Mouse (Mus musculus) heart, adult 2 months (tissue): Measurements from ENCODE around the gene Itgb3bp. TPM values are rescaled to one million over a fixed set of nuclear protein-coding genes. Genes with fewer than 3 reads are reported as not detected.
A peak's percentile ranks its signal among the peaks of the same experiment; 100 is the strongest.

Experiments
- DNase-seq, 2 experiments: peaks; one replicate each; pipeline ENCODE4 v3.0.0; 2021
- H3K27ac ChIP-seq: fragments of 200-600 bp; 2 replicates; pipeline ENCODE4 v1.8.1; 2022
- H3K27me3 ChIP-seq: fragments of 200-500 bp; 2 replicates; pipeline ENCODE4 v1.6.1; 2012; ENCODE audit warnings: mild to moderate bottlenecking, low read length, inconsistent platforms, mixed read lengths; ENCODE audit not compliant: control insufficient read depth, insufficient read depth
- H3K36me3 ChIP-seq: fragments of 200-500 bp; 2 replicates; pipeline ENCODE4 v1.6.1; 2012; ENCODE audit warnings: low read length, inconsistent platforms; ENCODE audit not compliant: control insufficient read depth, insufficient read depth
- H3K4me1 ChIP-seq: fragments of 200-500 bp; 2 replicates; pipeline ENCODE4 v1.6.1; 2011; ENCODE audit warnings: low read length; ENCODE audit not compliant: control insufficient read depth, insufficient read depth
- H3K4me3 ChIP-seq: fragments of 200-600 bp; 2 replicates; pipeline ENCODE4 v1.8.1; 2022
- H3K79me2 ChIP-seq: fragments of 200-500 bp; replicated peaks from 2 replicates; pipeline ENCODE4 v1.6.1; 2012; ENCODE audit warnings: mild to moderate bottlenecking, inconsistent platforms, low read length, moderate library complexity, mixed read lengths; ENCODE audit not compliant: control insufficient read depth, insufficient read depth
- H3K9ac ChIP-seq: fragments of 200-500 bp; 2 replicates; pipeline ENCODE4 v1.6.1; 2012; ENCODE audit warnings: low read depth, mild to moderate bottlenecking, control low read depth, inconsistent platforms, low read length, mixed read lengths
- CTCF ChIP-seq: fragments of 200-600 bp; IDR thresholded peaks from 2 replicates; pipeline ENCODE4 v1.8.1; 2022; ENCODE audit warnings: antibody characterized with exemption, mild to moderate bottlenecking, moderate library complexity
- EP300 ChIP-seq: fragments of 200-500 bp; IDR thresholded peaks from 2 replicates; pipeline ENCODE4 v1.6.1; 2011; ENCODE audit warnings: low read depth, low read length, control low read depth; ENCODE audit not compliant: insufficient read depth
- POLR2A ChIP-seq: fragments of 200-500 bp; IDR thresholded peaks from 2 replicates; pipeline ENCODE4 v1.6.1; 2011; ENCODE audit warnings: mild to moderate bottlenecking, low read depth, low read length, control low read depth; ENCODE audit not compliant: insufficient read depth
- WGBS: fragments of 180-500 bp; shearing (Covaris S2); methylation state at CpG from one replicate; pipeline ENCODE4 v1.1.7; 2018; 5-methylcytosine and 5-hydroxymethylcytosine counted together
- intact Hi-C: fragments of 180-260 bp; cut with DNase I; formaldehyde crosslinking; loops from one replicate; pipeline ENCODE4 v1.15.1; 2025
- polyA plus RNA-seq: library from polyadenylated mRNA; depleted of rRNA; stranded (reverse); fragments of >200 nt; gene quantifications from 2 replicates; pipeline ENCODE4 v1.2.3, GENCODE M21; 2012
- total RNA-seq, 2 experiments: library from RNA; stranded (reverse); gene quantifications; 2 replicates each; pipeline ENCODE4 v1.2.3; 2021

Gene Itgb3bp
- total and polyA plus RNA-seq, 3 experiments, result 0.86 to 5.0 (median 4.9) TPM

DNA sequence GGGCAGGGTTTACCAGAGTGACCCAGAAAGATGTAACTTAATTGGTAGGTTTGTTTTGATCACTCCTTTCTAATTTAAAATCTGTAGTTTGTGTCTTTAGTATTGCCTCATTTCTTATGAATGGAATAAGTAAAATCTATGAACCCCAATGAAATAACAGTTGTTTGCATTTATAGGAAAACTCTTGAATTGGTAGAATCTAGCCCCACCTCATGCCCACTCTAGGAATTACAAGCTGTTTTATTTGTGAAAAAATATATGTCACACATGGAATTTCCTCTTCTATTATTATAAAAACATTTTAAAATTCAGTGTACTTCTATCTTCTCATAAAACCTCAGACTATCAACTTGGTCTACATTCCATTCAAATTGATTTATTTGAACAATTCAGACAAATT, 47.7 kb downstream of the Itgb3bp start:
- H3K36me3 ChIP-seq, result no peaks in the 10 kb centered on the region
- no peaks in the 10 kb centered on the region for H3K4me1 ChIP-seq
- no peak overlapping the region for H3K9ac ChIP-seq
- H3K27me3 ChIP-seq, result no peaks in the 10 kb centered on the region
- no peaks in the 10 kb centered on the region for H3K79me2 ChIP-seq
- TF ChIP-seq POLR2A (no peak), CTCF (peak; percentile 83), EP300 (no peak)
- H3K27ac ChIP-seq, result no peak overlapping the region
- H3K4me3 ChIP-seq, result no peak overlapping the region
- intact Hi-C loops, result no loop called here
- DNase-seq, result no peak

DNA sequence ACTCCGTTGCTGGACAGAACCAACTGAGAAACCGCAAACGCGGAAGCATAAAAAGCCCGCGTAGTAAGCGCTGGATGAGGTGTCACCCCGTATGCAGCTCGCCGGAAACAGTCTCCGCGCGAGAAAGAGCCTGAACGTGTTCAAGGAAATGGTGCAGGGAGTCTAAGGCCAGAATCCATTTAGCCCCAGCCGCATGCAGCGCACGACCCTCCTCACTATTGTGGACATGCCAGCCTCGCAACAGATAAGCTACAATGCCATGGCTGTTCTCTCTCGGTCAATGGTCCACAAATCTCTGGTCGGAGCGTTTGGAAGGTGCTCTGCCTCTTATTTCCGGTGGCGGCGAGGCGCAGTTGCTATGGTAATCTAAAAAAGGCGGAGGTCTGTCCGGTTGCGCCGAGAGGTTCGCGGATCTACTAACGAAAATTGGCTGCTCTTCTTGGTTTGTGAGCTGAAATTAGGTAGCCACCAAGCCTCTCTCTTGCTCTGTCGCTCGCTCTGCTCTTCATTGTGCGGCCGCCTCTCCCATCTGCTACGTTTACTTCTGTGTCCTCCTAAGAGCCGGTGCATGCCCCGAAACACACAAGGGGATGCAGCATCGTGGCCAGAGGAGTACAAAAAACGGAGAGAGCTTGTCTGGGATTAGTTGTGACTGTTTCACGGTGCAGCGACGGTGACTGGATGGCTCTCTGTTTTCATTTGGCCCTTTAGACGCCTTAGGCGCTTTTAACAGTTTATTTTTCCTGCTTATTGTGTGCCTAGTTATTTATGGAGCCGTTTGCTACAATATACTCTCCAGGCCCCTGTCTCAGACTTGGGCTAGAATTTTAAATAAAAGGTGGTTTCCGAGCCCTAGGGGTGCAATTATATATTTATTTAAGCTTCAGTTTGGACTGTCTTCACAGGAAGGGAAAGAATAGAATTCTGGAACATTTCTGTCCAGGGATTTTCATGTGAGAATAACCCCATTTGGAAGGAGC, 100.2 kb downstream of the Itgb3bp start, which contains the start of gene Efcab7:
TSS of gene Efcab7 (plus strand) at position 105 of the 980 bp plus-strand sequence.
- TF ChIP-seq EP300 (0 out of 2 replicates have a peak, but pooled peaks have one; percentile 27), POLR2A (no peak), CTCF (peak; percentile 22; the same call in 1 of the 2 replicates)
- H3K27me3 ChIP-seq, result no peaks in the 10 kb centered on the region
- under 1% methylated on average over 48 of the region's 48 CpGs for WGBS
- intact Hi-C loops, result no loop called here
- no peaks in the 10 kb centered on the region for H3K4me1 ChIP-seq
- peaks cover 2% of the 10 kb centered on the region; the same call in 1 of the 2 replicates for H3K36me3 ChIP-seq
- H3K79me2 ChIP-seq, result no peaks in the 10 kb centered on the region
- H3K9ac ChIP-seq, result peak within 1 kb of the TSS; percentile 65
- DNase-seq, result peak; percentile 86 to 87
- peak within 1 kb of the TSS; percentile 73 for H3K4me3 ChIP-seq
- H3K27ac ChIP-seq, result peak within 1 kb of the TSS; percentile 69

DNA sequence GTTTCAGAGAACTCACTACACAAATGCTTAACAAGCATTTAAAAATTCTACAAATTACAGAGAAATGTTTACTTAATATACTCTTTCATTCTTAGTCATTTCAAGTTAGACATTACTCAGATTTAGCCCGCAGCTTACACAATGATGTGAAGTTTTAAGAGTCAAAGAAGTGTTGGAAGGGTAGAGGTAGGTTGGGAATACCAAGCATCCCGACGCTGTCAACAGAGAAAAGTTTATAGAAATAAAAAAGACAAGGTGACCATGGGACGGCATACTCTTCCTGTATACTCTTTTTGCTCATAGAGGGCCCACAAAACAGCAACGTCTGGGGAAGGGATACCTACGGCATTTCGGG, 100.9 kb downstream of the Itgb3bp start:
- H3K4me3 ChIP-seq, result peak overlapping the region; percentile 73
- intact Hi-C loops, result no loop called here
- 0% methylated on average over 7 of the region's 7 CpGs for WGBS
- no peak for TF ChIP-seq CTCF
- no peak for TF ChIP-seq EP300
- TF ChIP-seq POLR2A, result no peak
- DNase-seq, result no peak
- H3K79me2 ChIP-seq, result no peaks in the 10 kb centered on the region
- no peaks in the 10 kb centered on the region for H3K4me1 ChIP-seq
- no peaks in the 10 kb centered on the region for H3K27me3 ChIP-seq
- H3K36me3 ChIP-seq, result peaks cover 2% of the 10 kb centered on the region; the same call in 1 of the 2 replicates
- peak overlapping the region; percentile 65 for H3K9ac ChIP-seq
- peak overlapping the region; percentile 69 for H3K27ac ChIP-seq

DNA sequence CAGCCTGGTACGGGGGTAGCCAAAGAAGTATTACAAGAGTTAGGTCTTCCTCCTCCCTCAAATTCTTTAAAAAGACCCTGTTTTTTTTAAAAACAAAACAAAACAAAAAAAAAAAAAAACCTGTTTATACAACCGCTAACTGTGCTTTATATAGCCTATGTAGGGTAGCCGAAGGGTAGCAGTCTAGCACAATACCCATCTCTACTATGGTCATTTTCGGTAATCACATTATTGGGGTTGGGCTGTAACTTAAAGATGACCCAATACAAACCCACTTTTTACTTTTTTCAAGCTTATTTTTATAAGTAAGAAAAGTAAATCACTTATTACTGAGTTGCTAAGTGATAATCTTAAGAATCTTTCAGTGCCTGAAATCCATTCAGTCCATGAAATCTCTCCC, 101.3 kb downstream of the Itgb3bp start:
- no peaks in the 10 kb centered on the region for H3K4me1 ChIP-seq
- WGBS, result 38% methylated on average over 4 of the region's 4 CpGs
- H3K27ac ChIP-seq, result no peak overlapping the region; the same call in 1 of the 2 replicates
- peak overlapping the region; percentile 73 for H3K4me3 ChIP-seq
- peaks cover 2% of the 10 kb centered on the region; the same call in 1 of the 2 replicates for H3K36me3 ChIP-seq
- no peak overlapping the region for H3K9ac ChIP-seq
- TF ChIP-seq CTCF (no peak), EP300 (no peak), POLR2A (no peak)
- no peaks in the 10 kb centered on the region for H3K27me3 ChIP-seq
- intact Hi-C loops, result no loop called here
- no peak for DNase-seq
- H3K79me2 ChIP-seq, result no peaks in the 10 kb centered on the region

DNA sequence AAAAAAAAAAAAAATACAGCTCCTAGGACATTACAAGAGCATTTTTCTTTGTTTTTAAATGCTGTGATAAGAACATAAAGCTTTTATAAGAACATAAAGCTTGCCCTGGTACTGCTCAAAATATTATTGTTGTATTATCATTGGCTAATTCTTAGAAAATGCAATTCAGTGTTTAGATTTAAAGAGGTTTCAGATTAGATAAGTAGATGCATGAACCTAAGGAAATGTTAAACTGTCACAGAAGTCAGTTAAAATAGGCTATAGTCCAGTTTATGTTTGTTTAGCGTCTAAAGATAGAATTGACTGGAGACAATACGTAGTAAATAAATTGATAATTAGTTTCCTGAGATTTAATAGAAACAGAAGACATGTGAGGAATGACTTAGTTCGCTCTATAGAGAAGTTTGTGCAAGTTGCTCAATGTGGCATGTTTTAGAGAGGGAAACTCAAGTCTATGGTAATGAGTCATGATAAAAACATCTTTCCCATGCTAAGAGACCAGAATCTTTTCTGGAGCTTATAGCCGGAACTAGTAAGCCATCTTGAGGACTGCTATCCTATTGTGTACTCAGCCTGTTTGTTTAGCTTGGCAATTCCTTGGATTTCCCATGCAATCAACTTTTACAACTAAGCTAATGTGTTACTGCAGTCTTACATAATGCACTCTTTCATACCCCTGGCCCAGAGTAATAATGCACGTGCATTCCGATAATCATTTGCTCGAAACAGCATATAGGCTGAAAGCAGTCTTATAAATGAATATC, 112.7 kb downstream of the Itgb3bp start:
- WGBS, result 67% methylated on average over 7 of the region's 7 CpGs

More for the DNA sequence above, 112.7 kb downstream of the Itgb3bp start:
- H3K27ac ChIP-seq, result no peak overlapping the region
- DNase-seq, result no peak
- no peaks in the 10 kb centered on the region for H3K79me2 ChIP-seq
- intact Hi-C loops, result no loop called here
- no peak overlapping the region for H3K4me3 ChIP-seq
- TF ChIP-seq POLR2A (no peak), EP300 (no peak), CTCF (no peak)
- no peak overlapping the region for H3K9ac ChIP-seq
- H3K27me3 ChIP-seq, result no peaks in the 10 kb centered on the region
- no peaks in the 10 kb centered on the region for H3K4me1 ChIP-seq
- H3K36me3 ChIP-seq, result no peaks in the 10 kb centered on the region
